Mouse (Mus musculus): ENCODE data around the gene Slc6a2.

The Slc6a2 gene

GRCm38 (mm10) chr8:93030664-93031063 is 70.8 kb downstream of the Slc6a2 start:
- DNase-seq (ENCODE audit: extremely low spot score) = no peak

- peak; percentile 10 for DNase-seq (ENCODE audit: extremely low spot score)
Measured at GRCm38 (mm10) chr8:93038831-93039230, 79.0 kb downstream of the Slc6a2 start.

GRCm38 (mm10) chr8:93040256-93040655 is 80.4 kb downstream of the Slc6a2 start:
- no peak for DNase-seq (ENCODE audit: extremely low spot score)

GRCm38 (mm10) chr8:93040776-93041567 is 81.1 kb downstream of the Slc6a2 start:
- no peak for DNase-seq (ENCODE audit: extremely low spot score)

GRCm38 (mm10) chr8:93043083-93043482 is 83.2 kb downstream of the Slc6a2 start:
- DNase-seq (ENCODE audit: extremely low spot score) = no peak

- no peak for DNase-seq (ENCODE audit: extremely low spot score)
Measured at GRCm38 (mm10) chr8:93048092-93048491, 88.2 kb downstream of the Slc6a2 start, which contains the start of gene Ces1a. Gene Ces1a, minus strand, starts transcription at chr8:93048192.

- DNase-seq (ENCODE audit: extremely low spot score) = no peak
Measured at GRCm38 (mm10) chr8:93048510-93049416, 88.9 kb downstream of the Slc6a2 start.
